Mouse (Mus musculus): Measurements from ENCODE around the gene Cysrt1.

DNA sequence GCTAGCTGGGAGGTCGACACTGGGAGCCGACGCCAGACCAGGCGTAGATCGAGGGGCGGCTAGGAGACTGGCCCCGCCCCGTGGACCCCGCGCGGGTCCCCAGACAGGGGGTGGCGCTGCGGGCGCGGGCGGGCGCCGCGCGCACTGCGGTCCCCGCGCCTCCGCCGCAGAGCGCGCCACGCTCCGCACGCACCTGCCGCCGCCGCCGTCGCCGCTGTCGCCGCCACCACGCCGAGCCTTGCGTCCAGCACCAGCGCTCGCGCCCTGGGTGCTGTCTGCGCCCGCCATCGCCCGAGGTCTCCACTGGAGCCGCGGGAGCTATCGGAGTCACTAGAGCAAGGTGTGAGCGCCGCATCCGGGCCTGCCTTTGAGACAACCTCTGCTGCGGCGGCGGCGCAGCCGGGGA lies at the start of gene Cysrt1, which contains the start of gene Rnf208:
- TF ChIP-seq CTCF (IDR thresholded peaks at IDR 0.05; ENCODE audit: control insufficient read depth, insufficient read depth, low read length) (no peak), POLR2A (IDR thresholded peaks at IDR 0.05; ENCODE audit: borderline replicate concordance, control insufficient read depth, low read depth, low read length) (no peak)
